Mouse (Mus musculus): Measurements from ENCODE around the gene Ttll11.

GRCm38 (mm10) chr2:35928133-35928532 is 51.6 kb downstream of the Ttll11 start:
- TF ChIP-seq POLR2A (IDR thresholded peaks at IDR 0.05; ENCODE audit: borderline replicate concordance, low read depth, low read length), result no peak
- no peak for TF ChIP-seq CTCF (IDR thresholded peaks at IDR 0.05; ENCODE audit: low read depth, low read length)

All from bone marrow macrophage, adult 2 months (primary cell).